Mouse (Mus musculus) cerebellum, adult 2 months (tissue): ENCODE measurements around the gene Pdgfra. TPM values are rescaled to one million over a fixed set of nuclear protein-coding genes. Genes with fewer than 3 reads are reported as not detected.

Source experiments
- DNase-seq, 2 experiments: peaks; one replicate each; pipeline ENCODE4 v3.0.0; 2021
- H3K27ac ChIP-seq: fragments of 200-500 bp; 2 replicates; pipeline ENCODE4 v1.5.1; 2012; ENCODE audit warnings: low read length, control low read depth, inconsistent platforms; ENCODE audit not compliant: insufficient read depth
- H3K27me3 ChIP-seq: fragments of 200-500 bp; 2 replicates; pipeline ENCODE4 v1.6.1; 2012; ENCODE audit warnings: inconsistent platforms, mild to moderate bottlenecking, low read length, moderate library complexity; ENCODE audit not compliant: control insufficient read depth, insufficient read depth
- H3K4me1 ChIP-seq: fragments of 200-500 bp; 2 replicates; pipeline ENCODE4 v1.6.1; 2011; ENCODE audit warnings: low read length; ENCODE audit not compliant: control insufficient read depth, insufficient read depth
- H3K4me3 ChIP-seq: fragments of 200-500 bp; replicated peaks from 2 replicates; pipeline ENCODE3; 2011; ENCODE audit warnings: mild to moderate bottlenecking, low read depth, low read length, control low read depth; ENCODE audit not compliant: insufficient read depth
- CTCF ChIP-seq: fragments of 200-500 bp; IDR thresholded peaks from 2 replicates; pipeline ENCODE4 v1.5.1; 2011; ENCODE audit warnings: low read depth, mild to moderate bottlenecking, control low read depth, low read length, moderate library complexity, borderline replicate concordance; ENCODE audit not compliant: insufficient read depth
- POLR2A ChIP-seq: fragments of 200-500 bp; IDR thresholded peaks from 2 replicates; pipeline ENCODE4 v1.6.1; 2011; ENCODE audit warnings: low read length, control low read depth, borderline replicate concordance; ENCODE audit not compliant: insufficient read depth
- WGBS: fragments of 180-500 bp; shearing (Covaris S2); methylation state at CpG from one replicate; pipeline ENCODE4 v1.1.7; 2018; 5-methylcytosine and 5-hydroxymethylcytosine counted together
- polyA plus RNA-seq: library from polyadenylated mRNA; depleted of rRNA; stranded (reverse); fragments of >200 nt; gene quantifications from 2 replicates; pipeline ENCODE4 v1.2.3, GENCODE M21; 2012; rRNA removed

Gene Pdgfra
- polyA plus RNA-seq = 8.6 and 9.0 TPM in 2 replicates

DNA sequence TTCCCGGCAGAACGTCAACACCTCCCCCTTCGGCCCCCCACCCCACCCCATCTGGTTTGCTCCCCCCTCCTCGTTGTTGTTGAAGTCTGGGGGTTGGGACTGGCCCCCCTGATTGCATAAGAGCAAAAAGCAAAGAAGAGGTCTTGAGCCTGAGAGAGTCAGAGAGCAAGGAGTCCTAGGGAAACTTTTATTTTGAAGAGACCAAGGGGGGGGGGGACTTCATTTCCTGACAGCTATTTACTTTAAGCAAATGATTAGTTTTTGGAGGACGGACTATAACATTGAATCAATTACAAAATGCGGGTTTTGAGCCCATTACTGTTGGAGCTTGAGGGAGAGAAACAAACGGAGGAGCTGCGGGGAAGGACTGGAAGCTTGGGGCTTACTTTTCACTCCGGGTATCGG, at the start of gene Pdgfra:
Pdgfra (plus strand) TSS at position 272 of the 405 bp plus-strand sequence.
- peaks cover 8% of the 10 kb centered on the region for H3K4me1 ChIP-seq
- H3K27me3 ChIP-seq = peaks cover 20% of the 10 kb centered on the region; the same call in 1 of the 2 replicates
- 5% methylated on average over 10 of the region's 10 CpGs for WGBS
- no peak for DNase-seq
- H3K27ac ChIP-seq = no peak within 1 kb of the TSS
- TF ChIP-seq POLR2A (no peak), CTCF (no peak)
- H3K4me3 ChIP-seq = no peak within 1 kb of the TSS

DNA sequence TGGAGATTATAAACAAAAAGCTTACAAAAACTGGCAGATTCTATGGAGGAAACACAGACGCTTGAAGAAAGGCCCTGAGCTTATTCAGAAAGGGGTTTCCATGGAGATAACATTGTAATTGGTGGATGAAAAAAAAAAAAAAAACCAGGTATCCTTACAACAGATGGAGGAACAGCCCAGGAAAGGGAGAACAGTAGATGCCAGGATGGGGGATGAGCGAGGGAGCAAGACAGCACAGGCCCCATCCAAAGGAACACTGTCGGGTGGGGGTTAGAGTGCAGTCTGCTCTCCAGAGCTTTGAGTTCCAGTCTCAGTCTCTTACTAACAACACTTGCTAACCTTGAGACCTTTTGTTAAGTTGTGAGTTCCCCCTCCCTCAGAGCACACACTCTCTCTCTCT, 45.6 kb upstream of the Pdgfra start:
- no peak for DNase-seq
- TF ChIP-seq CTCF (no peak), POLR2A (no peak)
- H3K4me1 ChIP-seq = no peaks in the 10 kb centered on the region
- no peaks in the 10 kb centered on the region for H3K27me3 ChIP-seq
- 43% methylated on average over 3 of the region's 3 CpGs for WGBS
- H3K4me3 ChIP-seq = no peak overlapping the region
- no peak overlapping the region for H3K27ac ChIP-seq

DNA sequence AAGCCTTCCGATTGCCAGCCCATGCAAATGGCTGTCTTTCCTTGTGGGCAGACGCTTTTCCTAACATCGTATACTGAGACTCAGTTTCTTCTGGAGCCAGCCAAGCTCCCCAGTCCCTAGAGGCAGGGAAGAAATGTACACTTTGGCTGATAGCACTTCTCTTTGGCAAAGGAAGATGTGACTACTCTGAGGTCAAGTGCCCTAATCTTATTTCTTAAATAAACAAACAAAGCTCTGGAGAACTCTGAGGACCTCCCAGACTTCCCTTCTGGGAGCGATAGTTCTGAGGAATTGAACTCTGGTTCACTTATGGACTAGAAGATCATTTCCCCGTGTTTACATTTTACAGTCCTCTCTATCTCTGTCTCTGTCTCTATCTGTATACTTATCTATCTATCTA, 42.7 kb upstream of the Pdgfra start:
- H3K27me3 ChIP-seq = no peaks in the 10 kb centered on the region; the same call in 1 of the 2 replicates
- no peak for DNase-seq
- TF ChIP-seq POLR2A (no peak), CTCF (no peak)
- H3K4me1 ChIP-seq = no peaks in the 10 kb centered on the region
- H3K27ac ChIP-seq = no peak overlapping the region
- H3K4me3 ChIP-seq = no peak overlapping the region
- WGBS = 59% methylated on average over 5 of the region's 5 CpGs

DNA sequence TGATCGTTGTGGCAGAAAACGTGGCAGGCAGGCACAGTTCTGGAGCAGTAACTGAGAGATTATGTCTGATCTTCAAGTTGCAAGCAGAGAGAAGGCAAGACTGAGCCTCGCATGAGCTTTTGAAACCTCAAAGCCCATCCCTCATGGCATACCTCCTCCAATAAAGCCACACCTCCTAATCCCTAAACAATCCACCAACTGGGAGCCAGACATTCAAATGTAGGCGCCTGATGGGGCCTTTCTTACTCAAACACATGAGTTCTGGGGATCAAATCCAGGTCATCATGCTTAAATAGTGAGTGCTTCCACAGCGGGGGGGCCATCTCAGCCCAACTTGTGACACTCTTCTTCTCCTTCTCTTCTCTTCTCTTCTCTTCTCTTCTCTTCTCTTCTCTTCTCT, 40.3 kb upstream of the Pdgfra start:
- no peak for TF ChIP-seq CTCF
- no peak for TF ChIP-seq POLR2A
- no peak overlapping the region for H3K27ac ChIP-seq
- H3K4me1 ChIP-seq = no peaks in the 10 kb centered on the region
- WGBS = 67% methylated on average over 5 of the region's 5 CpGs
- no peaks in the 10 kb centered on the region; the same call in 1 of the 2 replicates for H3K27me3 ChIP-seq
- H3K4me3 ChIP-seq = no peak overlapping the region
- DNase-seq = no peak

DNA sequence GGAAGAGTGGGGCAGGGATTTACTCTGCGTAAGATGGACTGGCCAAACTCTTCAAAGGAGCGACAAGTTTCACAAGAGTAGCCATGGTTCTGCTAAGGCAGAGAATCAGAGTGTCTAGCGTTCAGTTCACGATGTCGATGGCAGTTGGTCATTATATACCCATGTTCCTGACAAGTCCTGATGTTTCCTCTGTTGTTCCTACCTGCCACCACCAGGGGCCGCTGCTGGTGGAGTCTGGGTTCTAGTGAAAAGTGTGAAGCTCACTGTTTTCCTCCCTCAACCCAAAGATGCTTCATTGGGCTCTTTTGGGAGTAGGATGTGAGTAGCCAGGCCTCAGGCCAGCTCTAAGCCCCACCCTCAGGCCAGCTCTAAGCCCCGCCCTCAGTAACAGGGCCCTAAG, 33.3 kb upstream of the Pdgfra start:
- no peak overlapping the region for H3K4me3 ChIP-seq
- TF ChIP-seq CTCF = peak; percentile 18; the same call in 1 of the 2 replicates
- no peak for TF ChIP-seq POLR2A
- WGBS = 68% methylated on average over 7 of the region's 7 CpGs
- H3K27me3 ChIP-seq = no peaks in the 10 kb centered on the region; the same call in 1 of the 2 replicates
- H3K4me1 ChIP-seq = no peaks in the 10 kb centered on the region; the same call in 1 of the 2 replicates
- no peak overlapping the region for H3K27ac ChIP-seq
- no peak for DNase-seq

DNA sequence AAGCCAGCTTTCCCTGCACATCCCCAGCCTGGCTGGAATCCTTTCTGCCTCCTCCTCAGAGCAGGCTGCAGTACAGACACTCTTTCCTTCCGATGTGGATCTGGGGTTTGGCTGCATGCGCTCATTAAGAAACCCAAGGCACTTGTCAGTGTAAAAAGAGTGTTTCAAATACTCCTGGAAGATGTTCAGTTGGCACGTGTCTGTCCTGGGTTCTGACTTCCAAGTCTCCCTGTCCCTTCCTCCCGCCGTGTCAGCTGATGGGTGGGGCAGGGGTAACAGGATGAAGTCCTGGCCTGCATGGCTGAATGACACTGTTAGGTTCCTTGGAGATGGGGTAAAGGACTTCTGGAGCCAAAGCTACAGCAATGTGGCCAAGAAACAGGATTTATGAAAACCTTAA, 30.4 kb upstream of the Pdgfra start:
- H3K4me3 ChIP-seq = no peak overlapping the region
- DNase-seq = peak in 1 of 2 experiments; percentile 5
- H3K27ac ChIP-seq = no peak overlapping the region
- no peak for TF ChIP-seq POLR2A
- no peak for TF ChIP-seq CTCF
- H3K4me1 ChIP-seq = no peaks in the 10 kb centered on the region; the same call in 1 of the 2 replicates
- H3K27me3 ChIP-seq = no peaks in the 10 kb centered on the region
- 11% methylated on average over 5 of the region's 5 CpGs for WGBS

DNA sequence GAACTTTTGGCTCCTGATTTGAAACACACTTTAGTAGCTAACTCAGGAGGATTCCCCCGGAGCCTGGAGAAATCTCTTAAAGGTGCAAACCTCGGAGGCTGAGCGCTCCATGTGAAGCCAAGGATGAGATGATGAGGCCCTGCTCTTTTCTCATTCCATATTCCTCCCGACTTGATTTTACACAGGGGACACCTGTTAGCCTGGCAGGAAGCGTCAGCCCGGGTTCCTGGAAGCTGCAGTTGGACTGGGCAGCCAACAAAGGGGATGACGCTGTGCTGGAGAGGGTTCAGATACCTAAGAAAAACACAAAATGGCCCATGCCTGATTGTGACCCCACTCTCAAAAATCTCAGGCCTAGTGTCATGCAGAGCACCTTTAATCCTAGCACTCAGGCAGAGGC, 17.4 kb upstream of the Pdgfra start:
- 44% methylated on average over 7 of the region's 7 CpGs for WGBS
- TF ChIP-seq POLR2A (no peak), CTCF (no peak)

DNA sequence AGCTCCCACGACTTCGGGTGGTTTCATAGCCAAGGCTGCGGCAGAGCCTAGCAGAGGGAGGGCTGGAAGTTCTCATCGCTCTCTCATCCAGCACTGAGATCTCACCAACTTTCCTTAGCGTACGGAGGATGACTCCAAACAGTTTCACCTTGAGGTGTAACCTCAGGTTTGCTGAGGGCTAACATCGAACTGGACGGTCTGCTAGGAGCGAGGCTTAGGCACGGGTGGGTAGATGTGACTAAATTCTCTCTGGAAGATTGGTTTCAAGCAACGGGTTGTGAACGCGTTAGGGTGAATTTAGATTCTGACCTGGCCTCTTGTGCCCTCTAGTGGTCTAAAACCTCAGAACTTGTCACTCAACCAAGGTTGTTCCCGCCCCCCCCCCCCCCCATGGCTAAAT, 9.0 kb upstream of the Pdgfra start:
- WGBS = 4% methylated on average over 14 of the region's 14 CpGs
- peak; percentile 63 for TF ChIP-seq CTCF
- TF ChIP-seq POLR2A = no peak
- DNase-seq = peak; percentile 54 to 55
- Histone ChIP-seq H3K27ac (no peak overlapping the region), H3K4me1 (peaks cover 3% of the 10 kb centered on the region), H3K27me3 (no peaks in the 10 kb centered on the region; the same call in 1 of the 2 replicates), H3K4me3 (peak overlapping the region; percentile 50)

More for the DNA sequence above, 17.4 kb upstream of the Pdgfra start:
- Histone ChIP-seq H3K27me3 (no peaks in the 10 kb centered on the region), H3K4me1 (no peaks in the 10 kb centered on the region), H3K27ac (no peak overlapping the region), H3K4me3 (no peak overlapping the region)
- DNase-seq = no peak
